Mouse (Mus musculus) heart, adult 2 months (tissue): ENCODE measurements around the gene Prr15. TPM values are rescaled to one million over a fixed set of nuclear protein-coding genes. Genes with fewer than 3 reads are reported as not detected.

ENCODE experiments used
- DNase-seq, 2 experiments: peaks; one replicate each; pipeline ENCODE4 v3.0.0; 2021
- H3K27ac ChIP-seq: fragments of 200-600 bp; 2 replicates; pipeline ENCODE4 v1.8.1; 2022
- H3K27me3 ChIP-seq: fragments of 200-500 bp; 2 replicates; pipeline ENCODE4 v1.6.1; 2012; ENCODE audit warnings: mild to moderate bottlenecking, low read length, inconsistent platforms, mixed read lengths; ENCODE audit not compliant: control insufficient read depth, insufficient read depth
- H3K36me3 ChIP-seq: fragments of 200-500 bp; 2 replicates; pipeline ENCODE4 v1.6.1; 2012; ENCODE audit warnings: low read length, inconsistent platforms; ENCODE audit not compliant: control insufficient read depth, insufficient read depth
- H3K4me1 ChIP-seq: fragments of 200-500 bp; 2 replicates; pipeline ENCODE4 v1.6.1; 2011; ENCODE audit warnings: low read length; ENCODE audit not compliant: control insufficient read depth, insufficient read depth
- H3K4me3 ChIP-seq: fragments of 200-600 bp; 2 replicates; pipeline ENCODE4 v1.8.1; 2022
- H3K79me2 ChIP-seq: fragments of 200-500 bp; replicated peaks from 2 replicates; pipeline ENCODE4 v1.6.1; 2012; ENCODE audit warnings: mild to moderate bottlenecking, inconsistent platforms, low read length, moderate library complexity, mixed read lengths; ENCODE audit not compliant: control insufficient read depth, insufficient read depth
- H3K9ac ChIP-seq: fragments of 200-500 bp; 2 replicates; pipeline ENCODE4 v1.6.1; 2012; ENCODE audit warnings: low read depth, mild to moderate bottlenecking, control low read depth, inconsistent platforms, low read length, mixed read lengths
- CTCF ChIP-seq: fragments of 200-600 bp; IDR thresholded peaks from 2 replicates; pipeline ENCODE4 v1.8.1; 2022; ENCODE audit warnings: antibody characterized with exemption, mild to moderate bottlenecking, moderate library complexity
- EP300 ChIP-seq: fragments of 200-500 bp; IDR thresholded peaks from 2 replicates; pipeline ENCODE4 v1.6.1; 2011; ENCODE audit warnings: low read depth, low read length, control low read depth; ENCODE audit not compliant: insufficient read depth
- POLR2A ChIP-seq: fragments of 200-500 bp; IDR thresholded peaks from 2 replicates; pipeline ENCODE4 v1.6.1; 2011; ENCODE audit warnings: mild to moderate bottlenecking, low read depth, low read length, control low read depth; ENCODE audit not compliant: insufficient read depth
- WGBS: fragments of 180-500 bp; shearing (Covaris S2); methylation state at CpG from one replicate; pipeline ENCODE4 v1.1.7; 2018; 5-methylcytosine and 5-hydroxymethylcytosine counted together
- intact Hi-C: fragments of 180-260 bp; cut with DNase I; formaldehyde crosslinking; loops from one replicate; pipeline ENCODE4 v1.15.1; 2025
- polyA plus RNA-seq: library from polyadenylated mRNA; depleted of rRNA; stranded (reverse); fragments of >200 nt; gene quantifications from 2 replicates; pipeline ENCODE4 v1.2.3, GENCODE M21; 2012
- total RNA-seq, 2 experiments: library from RNA; stranded (reverse); gene quantifications; 2 replicates each; pipeline ENCODE4 v1.2.3; 2021

Prr15 gene
- total and polyA plus RNA-seq, 3 experiments, result 1.1 to 2.6 (median 1.7) TPM

DNA sequence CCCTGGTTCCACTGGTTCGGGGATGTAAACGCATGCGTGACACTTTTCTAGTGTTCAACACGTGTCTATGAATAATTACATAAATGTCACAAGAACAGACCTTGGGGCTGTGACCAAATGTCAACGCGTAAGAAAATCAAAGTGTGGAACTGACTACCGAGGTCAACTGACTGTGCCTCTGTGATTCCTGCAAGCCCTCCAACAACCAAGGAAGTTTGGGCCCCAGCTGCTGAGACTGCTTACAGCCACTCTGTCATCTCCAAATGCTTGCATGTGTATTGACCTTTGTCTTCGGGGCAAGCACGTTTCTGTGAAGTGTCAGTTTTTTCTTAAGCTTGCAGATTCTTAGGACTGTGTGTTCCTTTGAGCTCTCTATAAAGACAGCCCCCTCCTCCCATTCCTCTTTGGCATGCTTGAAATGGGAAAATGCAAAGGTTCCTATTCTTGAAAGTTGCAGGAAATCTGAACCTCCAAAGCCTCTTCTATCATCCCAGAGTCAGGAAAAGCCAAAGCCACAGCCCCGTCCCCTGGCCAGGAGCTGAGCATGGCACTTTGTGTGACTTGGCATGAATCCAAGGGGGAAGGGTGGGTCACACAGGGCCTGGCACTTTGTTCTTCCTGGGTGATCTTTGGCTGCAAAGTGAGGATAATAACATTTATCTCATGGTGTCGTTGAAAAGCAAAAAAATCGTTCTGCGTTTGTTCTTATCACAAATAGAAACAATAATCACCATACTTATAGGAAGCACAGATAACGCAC is 27.5 kb downstream of the Prr15 start:
- Histone ChIP-seq H3K9ac (no peak overlapping the region), H3K4me1 (no peaks in the 10 kb centered on the region), H3K27ac (no peak overlapping the region), H3K36me3 (no peaks in the 10 kb centered on the region), H3K79me2 (no peaks in the 10 kb centered on the region), H3K4me3 (no peak overlapping the region), H3K27me3 (no peaks in the 10 kb centered on the region)
- WGBS, result 55% methylated on average over 14 of the region's 14 CpGs
- TF ChIP-seq POLR2A (no peak), CTCF (no peak), EP300 (no peak)
- DNase-seq, result no peak
- intact Hi-C loops, result no loop called here

DNA sequence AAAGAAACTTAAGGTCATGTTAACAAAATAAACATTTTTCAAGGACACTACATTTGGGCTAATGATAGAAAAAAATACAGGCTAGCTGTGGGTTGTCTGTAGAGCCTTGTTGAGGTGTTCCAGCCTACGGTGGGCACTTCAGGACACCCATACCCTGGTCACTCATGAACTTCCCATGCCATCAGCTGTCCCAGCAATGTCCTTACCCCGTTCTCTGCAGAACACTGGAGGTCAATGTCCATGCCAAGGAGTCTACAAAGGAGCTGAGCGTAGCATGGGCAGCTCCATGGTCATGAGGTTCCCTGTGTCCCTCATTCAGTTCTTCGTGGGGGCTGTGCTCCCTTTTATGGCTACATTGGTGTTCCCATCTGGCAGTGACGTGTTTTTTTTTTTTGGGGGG is 28.1 kb downstream of the Prr15 start:
- H3K79me2 ChIP-seq, result no peaks in the 10 kb centered on the region
- TF ChIP-seq POLR2A (no peak), EP300 (no peak), CTCF (no peak)
- 88% methylated on average over 5 of the region's 5 CpGs for WGBS
- no peaks in the 10 kb centered on the region for H3K27me3 ChIP-seq
- intact Hi-C loops, result no loop called here
- H3K9ac ChIP-seq, result no peak overlapping the region
- H3K27ac ChIP-seq, result no peak overlapping the region
- no peaks in the 10 kb centered on the region for H3K36me3 ChIP-seq
- H3K4me1 ChIP-seq, result no peaks in the 10 kb centered on the region
- no peak for DNase-seq
- H3K4me3 ChIP-seq, result no peak overlapping the region

DNA sequence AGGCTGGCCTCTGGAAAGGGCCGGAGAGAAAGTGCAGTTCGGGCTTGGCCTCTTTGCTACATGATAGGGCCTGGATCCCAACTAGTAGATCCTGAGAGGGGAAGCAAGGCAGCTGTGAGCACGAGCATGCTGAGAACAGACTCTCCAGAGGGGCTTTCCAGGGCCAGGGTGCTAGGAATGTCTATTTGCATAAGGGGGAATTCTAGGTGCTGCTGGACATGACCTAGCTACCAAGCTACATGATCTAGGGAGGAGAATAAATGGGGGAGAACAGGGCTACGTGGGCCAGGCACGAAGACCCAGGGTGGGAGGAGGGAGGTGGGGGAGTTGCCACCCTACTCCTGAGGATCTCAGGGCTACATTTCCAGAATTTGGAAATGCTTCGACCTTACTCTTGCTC is 30.0 kb downstream of the Prr15 start:
- intact Hi-C loops, result no loop called here
- Histone ChIP-seq H3K79me2 (no peaks in the 10 kb centered on the region), H3K36me3 (no peaks in the 10 kb centered on the region), H3K27me3 (no peaks in the 10 kb centered on the region), H3K27ac (no peak overlapping the region), H3K4me3 (no peak overlapping the region), H3K4me1 (no peaks in the 10 kb centered on the region), H3K9ac (no peak overlapping the region)
- 71% methylated on average over 6 of the region's 6 CpGs for WGBS
- TF ChIP-seq EP300 (no peak), POLR2A (no peak), CTCF (no peak)
- DNase-seq, result no peak

DNA sequence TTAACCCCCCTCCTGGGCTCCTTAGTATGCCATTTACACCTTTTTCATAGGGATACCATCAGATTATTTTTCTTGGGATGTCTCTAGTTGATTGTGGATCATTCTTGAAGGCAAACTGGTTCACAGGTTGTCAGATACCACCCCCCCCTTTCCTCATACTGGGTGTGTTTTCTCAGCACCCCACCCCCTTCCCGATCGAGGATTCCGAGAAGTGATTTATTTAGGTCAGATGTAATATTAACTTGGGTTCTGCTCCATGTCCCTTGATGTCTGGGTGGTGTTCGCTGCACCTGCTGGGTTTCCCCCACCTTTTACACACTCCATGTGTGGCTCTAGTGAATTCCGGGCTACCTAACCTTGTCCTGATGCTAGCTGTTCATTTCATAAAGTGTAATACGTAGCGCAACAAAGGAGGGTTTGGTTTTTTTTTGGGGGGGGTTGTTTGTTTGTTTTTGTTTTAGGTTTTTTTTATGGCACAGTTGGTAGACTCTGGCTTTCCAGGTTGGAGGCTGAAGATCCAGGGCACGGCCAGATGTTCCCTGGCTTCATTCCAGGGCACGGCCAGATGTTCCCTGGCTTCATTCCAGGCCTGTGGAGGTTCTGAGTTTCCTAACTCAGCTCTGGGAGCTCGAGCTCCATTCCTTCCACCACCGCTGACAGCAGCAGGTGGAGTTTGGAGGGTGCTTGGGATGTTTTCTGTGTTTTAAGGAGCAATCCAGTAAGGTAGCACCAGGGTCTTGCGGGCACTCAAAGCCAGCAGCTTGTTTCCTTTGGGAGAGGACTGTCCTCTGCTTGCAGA is 37.1 kb downstream of the Prr15 start:
- H3K4me3 ChIP-seq, result no peak overlapping the region
- H3K4me1 ChIP-seq, result peaks cover 2% of the 10 kb centered on the region; the same call in 1 of the 2 replicates
- H3K9ac ChIP-seq, result no peak overlapping the region
- H3K79me2 ChIP-seq, result no peaks in the 10 kb centered on the region
- no peak for DNase-seq
- WGBS, result 75% methylated on average over 12 of the region's 12 CpGs
- no peaks in the 10 kb centered on the region for H3K27me3 ChIP-seq
- no peaks in the 10 kb centered on the region for H3K36me3 ChIP-seq
- no peak for TF ChIP-seq CTCF
- no peak for TF ChIP-seq POLR2A
- no peak for TF ChIP-seq EP300
- intact Hi-C loops, result no loop called here
- no peak overlapping the region for H3K27ac ChIP-seq

DNA sequence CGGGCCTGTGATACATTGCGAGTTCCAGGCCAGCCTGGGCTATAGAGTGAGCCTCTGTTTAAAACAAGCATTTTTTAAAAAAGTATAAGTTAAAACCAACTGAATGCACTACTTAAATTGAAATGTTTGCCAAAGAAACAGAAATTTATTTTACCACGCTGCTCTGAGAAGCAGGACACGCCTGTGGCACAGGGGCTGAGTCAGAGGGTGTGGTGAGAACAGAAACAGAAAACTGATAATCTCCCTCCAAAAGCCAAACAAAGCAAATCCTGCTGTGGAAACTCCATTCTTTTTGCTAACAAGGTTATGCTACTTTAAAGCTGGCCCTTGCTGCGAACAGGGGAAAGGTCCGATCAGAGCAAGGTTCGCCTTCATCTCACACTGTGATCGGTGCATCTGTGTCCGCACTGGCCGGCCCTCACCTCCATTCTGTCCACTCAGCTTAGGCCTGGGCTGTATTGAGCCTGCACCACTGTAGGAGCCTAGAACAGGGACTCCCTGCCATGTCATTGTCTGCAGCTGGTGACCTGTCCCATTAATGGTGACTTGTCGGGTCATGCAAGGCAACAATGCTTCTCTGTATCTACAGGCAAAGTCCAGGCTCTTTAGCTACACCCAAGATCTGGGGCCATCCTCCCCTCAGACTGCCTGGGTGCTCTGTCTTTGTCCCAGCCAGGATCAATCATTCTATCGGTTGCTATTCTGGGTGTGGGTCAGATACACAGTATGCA is 38.9 kb downstream of the Prr15 start:
- Histone ChIP-seq H3K36me3 (no peaks in the 10 kb centered on the region), H3K27ac (no peak overlapping the region), H3K4me1 (peaks cover 2% of the 10 kb centered on the region; the same call in 1 of the 2 replicates), H3K79me2 (no peaks in the 10 kb centered on the region), H3K9ac (no peak overlapping the region), H3K27me3 (no peaks in the 10 kb centered on the region), H3K4me3 (no peak overlapping the region)
- no peak for TF ChIP-seq POLR2A
- no peak for TF ChIP-seq CTCF
- no peak for TF ChIP-seq EP300
- DNase-seq, result no peak
- WGBS, result 75% methylated on average over 12 of the region's 12 CpGs
- intact Hi-C loops, result loop anchor here (5.0 kb wide), 2 partner anchors 92 to 107 kb away; no protein-coding TSS in a partner anchor
